Mouse (Mus musculus): ENCODE measurements around the gene Cct5. TPM values are rescaled to one million over a fixed set of nuclear protein-coding genes. Genes with fewer than 3 reads are reported as not detected.

Cct5 gene
- total and polyA plus RNA-seq, 3 experiments = 64.3 to 146 (median 131) TPM

- TF ChIP-seq CTCF (IDR thresholded peaks at IDR 0.05) = no peak
- TF ChIP-seq EP300 (IDR thresholded peaks at IDR 0.05; ENCODE audit: insufficient read depth, low read depth, low read length) = no peak
- no peak for TF ChIP-seq POLR2A (IDR thresholded peaks at IDR 0.05; ENCODE audit: insufficient read depth, low read depth, low read length)
- no peak overlapping the region for H3K9ac ChIP-seq (ENCODE audit: low read depth, low read length)
- no peak overlapping the region for H3K4me3 ChIP-seq
- H3K4me1 ChIP-seq (ENCODE audit: control insufficient read depth, insufficient read depth, low read length) = peaks cover 1% of the 10 kb centered on the region; the same call in 1 of the 2 replicates
- no peaks in the 10 kb centered on the region for H3K79me2 ChIP-seq (replicated peaks; ENCODE audit: control insufficient read depth, insufficient read depth, low read length)
- DNase-seq = no peak
- H3K36me3 ChIP-seq (ENCODE audit: control insufficient read depth, insufficient read depth, low read length) = no peaks in the 10 kb centered on the region
- H3K27me3 ChIP-seq (ENCODE audit: control insufficient read depth, insufficient read depth, low read length) = no peaks in the 10 kb centered on the region
- 30% methylated on average over 1 of the region's 1 CpGs for WGBS
- intact Hi-C loops (cut with DNase I) = no loop called here
- H3K27ac ChIP-seq = no peak overlapping the region
Observed at GRCm38 (mm10) chr15:31545058-31545457, 56.5 kb downstream of the Cct5 start.

DNA sequence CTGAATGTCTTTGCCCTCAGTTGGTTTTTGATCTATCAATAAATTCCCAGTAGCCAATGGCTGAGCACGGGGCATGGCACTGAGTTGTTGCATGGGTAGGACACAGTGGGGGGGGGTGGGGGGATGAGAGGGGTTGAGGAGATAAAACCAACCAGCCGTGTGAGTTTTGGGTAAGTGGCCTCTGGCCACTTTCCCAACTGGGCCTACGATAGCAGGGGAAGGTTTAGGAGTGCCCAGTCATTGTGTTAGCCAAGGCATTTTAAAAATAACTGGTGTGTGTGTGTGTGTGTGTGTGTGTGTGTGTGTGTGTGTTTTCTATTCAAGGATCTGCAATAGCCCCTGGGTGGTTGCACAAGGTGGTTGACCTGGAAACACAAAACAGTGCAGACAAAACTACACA, 58.4 kb downstream of the Cct5 start:
- H3K36me3 ChIP-seq (ENCODE audit: control insufficient read depth, insufficient read depth, low read length) = no peaks in the 10 kb centered on the region
- peak; percentile 40 to 64 for DNase-seq
- H3K4me3 ChIP-seq = no peak overlapping the region
- H3K27ac ChIP-seq = peak overlapping the region; percentile 45; the same call in 1 of the 2 replicates
- peak; percentile 62; the same call in 1 of the 2 replicates for TF ChIP-seq EP300 (IDR thresholded peaks at IDR 0.05; ENCODE audit: insufficient read depth, low read depth, low read length)
- no peak for TF ChIP-seq POLR2A (IDR thresholded peaks at IDR 0.05; ENCODE audit: insufficient read depth, low read depth, low read length)
- WGBS = 24% methylated on average over 3 of the region's 3 CpGs
- H3K9ac ChIP-seq (ENCODE audit: low read depth, low read length) = no peak overlapping the region
- intact Hi-C loops (cut with DNase I) = no loop called here
- peaks cover 1% of the 10 kb centered on the region; the same call in 1 of the 2 replicates for H3K4me1 ChIP-seq (ENCODE audit: control insufficient read depth, insufficient read depth, low read length)
- no peaks in the 10 kb centered on the region for H3K27me3 ChIP-seq (ENCODE audit: control insufficient read depth, insufficient read depth, low read length)
- H3K79me2 ChIP-seq (replicated peaks; ENCODE audit: control insufficient read depth, insufficient read depth, low read length) = no peaks in the 10 kb centered on the region

DNA sequence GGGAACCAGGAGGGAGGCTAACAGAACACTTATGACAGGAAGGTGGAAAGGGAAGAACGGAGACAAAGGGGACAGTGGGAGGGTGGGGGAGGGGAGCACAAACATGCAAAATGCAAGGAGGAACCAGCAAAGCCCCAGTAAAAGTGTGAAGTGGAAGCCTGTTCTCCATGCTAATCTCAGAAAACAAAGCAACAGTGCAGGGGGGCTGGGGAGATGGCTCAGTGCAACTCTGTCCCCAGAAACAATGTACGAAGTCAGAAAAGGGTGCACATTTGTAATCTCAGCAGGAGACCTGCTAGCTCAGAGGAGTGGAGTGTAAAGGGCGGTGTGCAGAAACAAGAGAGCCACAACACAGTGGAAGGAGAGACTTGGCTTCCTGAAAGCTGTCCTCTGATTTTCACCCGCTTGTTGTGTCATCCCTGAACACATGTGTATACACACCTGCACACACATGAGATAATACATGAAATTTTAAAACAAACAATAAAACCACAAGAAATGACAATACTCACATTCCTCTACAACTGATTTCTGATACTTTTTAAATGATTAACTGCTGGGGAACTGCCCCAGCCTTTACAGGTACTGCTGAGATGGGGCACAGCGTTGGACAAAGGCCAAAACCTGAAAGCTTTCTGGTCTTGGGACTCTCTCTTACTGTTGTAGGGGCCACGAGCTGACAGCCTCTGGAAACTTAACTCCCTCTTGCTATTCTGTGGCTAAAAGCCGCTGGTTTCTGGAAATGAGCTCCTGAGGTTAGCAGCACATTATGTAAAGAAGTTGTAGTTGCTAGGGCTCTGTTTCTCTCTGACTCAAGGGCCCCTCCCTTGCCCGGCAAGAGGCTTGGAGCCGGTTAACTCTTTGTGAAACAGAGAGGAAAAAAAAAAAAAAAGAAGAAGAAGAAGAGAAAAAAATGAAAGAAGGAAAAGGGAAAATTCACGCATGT, 59.3 kb downstream of the Cct5 start:
- no peak overlapping the region for H3K9ac ChIP-seq (ENCODE audit: low read depth, low read length)
- H3K4me3 ChIP-seq = no peak overlapping the region
- H3K36me3 ChIP-seq (ENCODE audit: control insufficient read depth, insufficient read depth, low read length) = no peaks in the 10 kb centered on the region
- peak overlapping the region; percentile 45; the same call in 1 of the 2 replicates for H3K27ac ChIP-seq
- no peaks in the 10 kb centered on the region for H3K79me2 ChIP-seq (replicated peaks; ENCODE audit: control insufficient read depth, insufficient read depth, low read length)
- intact Hi-C loops (cut with DNase I) = no loop called here
- peaks cover 1% of the 10 kb centered on the region; the same call in 1 of the 2 replicates for H3K4me1 ChIP-seq (ENCODE audit: control insufficient read depth, insufficient read depth, low read length)
- H3K27me3 ChIP-seq (ENCODE audit: control insufficient read depth, insufficient read depth, low read length) = no peaks in the 10 kb centered on the region
- DNase-seq = no peak
- TF ChIP-seq POLR2A (IDR thresholded peaks at IDR 0.05; ENCODE audit: insufficient read depth, low read depth, low read length) (no peak), EP300 (IDR thresholded peaks at IDR 0.05; ENCODE audit: insufficient read depth, low read depth, low read length) (no peak), CTCF (IDR thresholded peaks at IDR 0.05) (no peak)
- 25% methylated on average over 10 of the region's 10 CpGs for WGBS

Other genes with a start within 250 kb of the Cct5 start
- gene Ankrd33b, start 234.1 kb downstream of the Cct5 start, total RNA-seq (2021) = 10 to 100 TPM; 28.6 to 32.8 TPM
- 7.8 and 16.5 TPM in 2 replicates for gene Ankrd33b, start 234.1 kb downstream of the Cct5 start, polyA plus RNA-seq (2012; rRNA removed)
- not detected for gene Ropn1l, start 148.1 kb downstream of the Cct5 start, total RNA-seq (2021)
- 0.67 and 0.86 TPM in 2 replicates for gene Ropn1l, start 148.1 kb downstream of the Cct5 start, polyA plus RNA-seq (2012; rRNA removed)
- gene March6, start 70.8 kb downstream of the Cct5 start, total RNA-seq (2021) = 100 to 1,000 TPM; 101 to 121 TPM
- 32.3 and 65.1 TPM in 2 replicates for gene March6, start 70.8 kb downstream of the Cct5 start, polyA plus RNA-seq (2012; rRNA removed)
- 10 to 100 TPM; 27.1 to 30.7 TPM for gene Cmbl, start 36.4 kb downstream of the Cct5 start, total RNA-seq (2021)
- gene Cmbl, start 36.4 kb downstream of the Cct5 start, polyA plus RNA-seq (2012; rRNA removed) = 49.6 and 70.3 TPM in 2 replicates
- 10 to 100 TPM; 20.0 to 22.4 TPM for gene Fam173b, start within 50 bp of the Cct5 start, total RNA-seq (2021)
- gene Fam173b, start within 50 bp of the Cct5 start, polyA plus RNA-seq (2012; rRNA removed) = 11.2 and 17.1 TPM in 2 replicates

Measured in heart, adult 2 months (tissue).